Mouse (Mus musculus) spleen, adult 18-20 months (tissue): ENCODE measurements around the gene Adssl1.

Source experiments
- DNase-seq, 2 experiments: peaks; one replicate each; pipeline ENCODE4 v3.0.0; 2022; ENCODE audit warnings: mixed read lengths in 2 of 2

The Adssl1 gene

DNA sequence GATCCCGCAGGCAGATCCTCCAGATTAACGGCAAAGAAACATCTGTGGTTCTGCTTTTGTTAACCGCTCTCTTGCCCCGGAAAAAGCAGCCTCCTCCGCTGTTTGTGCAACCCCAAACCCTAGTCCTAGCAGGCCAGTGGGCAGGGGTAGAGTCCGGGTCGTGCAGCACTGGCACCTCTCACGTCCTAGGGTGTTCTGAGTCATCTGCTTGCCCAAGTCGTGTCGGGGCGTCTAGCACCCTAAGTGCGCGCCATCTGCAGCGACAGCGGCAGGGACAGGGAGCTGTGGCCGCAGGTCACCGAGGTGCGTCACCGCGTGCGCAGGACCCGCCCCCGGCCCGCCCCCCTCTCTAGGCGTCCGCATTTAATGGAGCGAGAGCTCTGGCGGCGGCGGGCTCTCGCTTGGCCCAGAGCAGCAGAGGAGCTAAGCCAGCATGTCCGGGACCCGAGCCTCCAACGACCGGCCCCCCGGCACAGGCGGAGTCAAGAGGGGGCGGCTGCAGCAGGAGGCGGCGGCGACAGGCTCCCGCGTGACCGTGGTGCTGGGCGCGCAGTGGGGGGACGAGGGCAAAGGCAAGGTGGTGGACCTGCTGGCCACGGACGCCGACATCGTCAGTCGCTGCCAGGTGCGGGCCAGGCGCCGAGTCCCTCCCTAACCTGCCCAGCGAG lies at the start of gene Adssl1:
Adssl1 (plus strand) TSS at position 360 of the 668 bp plus-strand sequence.
- peak; percentile 60 to 67 for DNase-seq

DNA sequence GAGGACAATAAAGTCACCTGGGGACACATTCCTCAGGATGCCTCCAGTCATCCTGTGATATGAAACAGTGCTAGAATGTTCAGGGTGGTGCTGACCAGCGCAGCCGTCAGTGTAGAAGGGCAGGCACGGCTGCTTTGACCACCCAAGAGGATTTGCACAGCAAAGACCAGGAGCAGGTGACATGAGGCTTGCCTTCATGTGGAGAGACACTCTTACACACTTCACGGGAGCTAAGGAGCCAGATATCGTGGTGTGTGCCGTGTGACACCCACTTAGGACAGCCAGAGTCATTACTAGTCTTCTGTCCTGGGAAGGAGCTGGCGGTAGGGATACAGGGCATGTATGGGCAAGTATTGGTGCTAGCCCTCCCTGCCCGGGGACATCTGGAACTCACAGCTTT lies 49.7 kb upstream of the Adssl1 start:
- no peak for DNase-seq

DNA sequence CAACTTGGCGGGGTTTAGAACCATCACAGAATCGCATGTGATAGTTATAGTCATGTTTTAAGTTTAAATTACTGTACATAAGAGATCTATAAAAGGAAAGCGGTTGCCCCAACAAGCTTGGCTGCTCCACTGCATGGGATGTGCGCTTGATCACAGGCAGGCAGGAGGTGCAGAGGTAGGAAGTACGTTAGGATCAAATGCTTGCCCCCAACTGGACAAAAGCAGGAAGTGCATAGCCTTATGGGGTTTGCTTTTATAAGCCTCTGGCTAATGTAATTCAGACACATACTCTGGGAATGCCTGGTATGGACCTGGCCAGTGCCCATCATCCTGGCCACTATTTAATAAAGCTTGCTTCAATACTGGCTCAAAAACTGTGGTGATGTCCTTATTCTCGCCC lies 48.8 kb upstream of the Adssl1 start:
- no peak for DNase-seq

DNA sequence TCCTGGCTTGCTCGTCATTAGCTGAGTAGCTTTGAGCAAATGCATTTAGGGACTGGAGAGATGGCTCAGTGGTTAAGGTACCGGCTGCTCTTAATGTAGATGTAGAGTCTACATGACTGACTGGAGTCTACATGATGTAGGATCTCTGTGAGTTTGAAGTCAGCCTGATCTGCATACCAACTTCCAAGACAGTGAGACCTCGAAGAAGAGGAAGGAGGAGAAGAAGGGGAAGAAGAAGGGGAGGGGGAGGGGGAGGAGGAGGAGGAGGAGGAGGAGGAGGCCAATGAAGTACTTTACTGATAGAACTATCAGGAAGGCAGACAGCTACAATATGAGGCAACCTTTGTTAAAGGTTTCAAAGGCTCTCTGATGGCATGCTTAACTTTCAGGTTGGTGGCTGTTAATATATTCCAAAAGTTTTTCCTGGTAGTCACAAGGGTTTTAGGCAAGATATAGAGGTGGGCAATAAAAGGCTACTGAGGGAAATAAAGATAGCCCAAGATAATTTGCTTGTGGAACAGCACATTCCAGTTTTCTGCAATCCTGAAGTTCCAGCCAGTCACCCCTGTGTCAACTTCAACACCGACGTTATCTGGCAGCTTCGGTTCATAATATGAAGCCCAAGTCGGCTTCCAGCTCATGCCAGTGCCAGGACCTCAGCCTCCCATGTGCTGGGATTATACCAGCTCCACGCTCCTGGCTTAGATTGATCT lies 44.4 kb upstream of the Adssl1 start:
- DNase-seq: no peak

DNA sequence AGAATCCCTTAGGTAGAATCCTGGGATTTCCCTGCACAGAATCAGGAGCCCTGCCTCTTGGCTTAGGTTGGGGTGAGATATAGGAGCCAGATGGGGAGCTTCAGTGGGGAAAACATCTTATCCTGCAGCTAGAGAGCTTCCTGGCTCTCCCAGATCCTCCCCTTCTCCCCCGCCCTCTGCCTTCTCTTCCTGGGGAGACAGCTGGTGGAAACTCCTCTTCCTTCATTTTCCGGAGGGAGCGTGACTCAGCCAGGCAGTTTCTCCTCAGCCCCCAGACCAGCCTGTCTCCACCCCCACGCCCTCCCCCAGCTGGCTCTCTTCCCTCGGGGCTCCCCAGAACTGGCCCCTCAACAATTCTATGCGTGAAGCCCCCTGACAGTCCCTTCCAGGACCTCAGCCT lies 43.5 kb upstream of the Adssl1 start:
- no peak for DNase-seq

DNA sequence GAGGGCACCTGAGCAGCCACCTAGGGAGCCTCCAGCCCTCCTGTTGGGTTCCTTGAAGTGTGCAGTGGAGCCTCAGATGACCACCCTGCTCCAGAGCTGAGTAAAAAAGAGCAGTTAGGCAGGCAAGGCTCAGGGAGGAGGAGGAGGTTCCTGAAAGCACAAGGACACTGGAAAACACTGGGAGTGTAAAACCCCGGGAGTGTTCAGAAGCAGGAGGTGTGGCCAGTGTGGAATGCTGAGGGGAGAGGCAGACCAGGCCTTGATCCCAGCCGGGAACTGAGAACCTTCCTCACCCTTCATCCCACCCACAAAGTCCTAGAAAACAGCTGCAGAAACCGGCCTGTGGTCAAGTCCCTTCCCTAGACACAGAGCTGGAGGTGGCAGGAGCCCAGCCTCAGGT lies 43.1 kb upstream of the Adssl1 start:
- no peak for DNase-seq

DNA sequence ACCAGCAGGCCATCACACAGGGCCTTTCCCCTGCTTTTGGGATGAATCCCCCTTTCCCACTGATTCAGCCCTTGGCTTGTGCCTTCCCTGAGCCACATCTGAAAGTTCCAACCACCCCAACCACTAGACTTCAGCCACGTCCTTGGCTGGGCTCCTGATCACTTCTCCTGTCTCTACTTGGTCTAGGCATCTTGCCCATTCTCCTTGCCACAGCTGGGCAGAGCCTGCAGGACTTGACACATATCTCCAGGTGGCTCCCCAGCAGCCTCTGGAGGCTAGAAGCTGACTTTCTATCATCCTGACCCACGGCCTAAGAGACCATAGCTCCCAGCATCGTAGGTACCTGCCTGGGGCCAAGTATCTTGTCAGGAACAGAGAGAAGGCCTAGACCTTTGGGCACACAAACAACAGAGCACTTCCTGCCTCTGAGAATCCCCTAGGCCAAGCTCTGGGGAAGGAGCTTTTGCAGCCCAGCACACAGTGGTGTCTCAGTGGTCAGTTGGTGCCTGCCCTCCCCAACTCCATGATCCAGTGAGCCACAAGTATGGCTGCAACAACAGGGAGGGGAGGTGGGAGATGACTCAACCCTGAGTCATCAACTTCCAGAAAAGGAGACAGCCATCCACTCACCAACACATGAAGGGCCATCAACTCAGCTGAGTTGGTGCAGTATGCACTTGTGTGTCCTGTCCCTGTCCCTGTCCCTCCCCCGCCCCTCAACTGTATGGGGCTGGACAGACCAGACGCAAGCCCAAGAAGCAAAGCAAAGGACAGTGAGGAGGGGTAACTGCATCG lies 41.4 kb upstream of the Adssl1 start:
- DNase-seq: no peak

DNA sequence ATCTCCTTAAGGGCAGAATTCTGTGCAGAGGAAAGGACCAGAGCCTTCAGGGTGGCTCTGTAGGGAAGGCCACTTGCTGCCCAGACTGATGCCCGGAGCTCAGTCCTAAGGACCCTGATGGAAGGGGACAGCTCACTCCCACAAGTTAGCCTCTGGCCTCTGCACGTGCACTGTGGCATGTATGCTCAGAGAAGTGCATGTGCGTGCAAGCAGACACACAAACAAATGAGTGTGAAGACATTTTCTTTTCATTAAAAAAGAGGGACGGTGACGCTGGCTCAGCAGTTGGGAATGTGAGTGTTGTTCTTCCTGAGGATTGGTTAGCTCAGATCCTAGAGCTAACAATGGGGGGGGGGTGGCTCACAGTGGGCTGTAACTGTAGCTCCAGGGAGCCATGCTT lies 40.4 kb upstream of the Adssl1 start:
- no peak for DNase-seq

DNA sequence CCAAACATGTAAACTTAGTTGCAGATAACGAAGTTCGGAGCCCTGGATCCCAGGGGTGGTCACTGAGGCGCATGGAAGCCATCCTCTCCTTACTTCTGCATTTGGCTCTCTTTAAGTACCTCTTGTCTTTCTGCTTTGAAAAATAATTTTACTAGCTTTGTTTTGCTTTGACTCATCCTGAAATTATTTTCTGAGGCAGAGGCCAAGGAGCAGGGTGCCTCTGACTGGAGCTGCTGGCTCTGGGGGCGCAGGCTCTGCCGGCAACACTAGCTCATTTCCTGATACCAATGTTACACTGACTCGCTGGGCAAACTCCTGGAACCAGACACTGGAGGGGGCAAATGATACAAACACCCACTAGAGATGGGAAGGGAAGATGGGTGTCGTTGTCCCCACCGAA lies 39.9 kb upstream of the Adssl1 start:
- DNase-seq: no peak

DNA sequence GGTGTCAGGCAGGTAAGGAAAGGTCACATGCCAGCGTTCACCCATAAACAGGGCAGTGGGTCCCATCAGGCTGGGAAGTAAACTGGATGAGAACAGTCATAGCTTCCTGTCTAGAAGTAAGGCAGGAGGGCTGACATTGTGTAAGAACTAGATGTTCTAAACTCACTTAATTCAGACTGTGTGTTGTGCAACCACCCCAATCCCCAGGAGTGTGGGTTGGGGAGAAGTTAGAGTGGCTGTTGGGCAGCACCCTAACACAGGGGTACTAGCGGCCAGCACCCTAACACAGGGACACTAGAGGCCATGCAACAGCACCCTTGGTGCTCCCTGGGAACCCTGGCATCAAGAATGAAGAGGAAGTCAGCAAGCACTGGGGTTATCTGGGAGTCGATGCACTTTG lies 38.7 kb upstream of the Adssl1 start:
- DNase-seq: no peak

DNA sequence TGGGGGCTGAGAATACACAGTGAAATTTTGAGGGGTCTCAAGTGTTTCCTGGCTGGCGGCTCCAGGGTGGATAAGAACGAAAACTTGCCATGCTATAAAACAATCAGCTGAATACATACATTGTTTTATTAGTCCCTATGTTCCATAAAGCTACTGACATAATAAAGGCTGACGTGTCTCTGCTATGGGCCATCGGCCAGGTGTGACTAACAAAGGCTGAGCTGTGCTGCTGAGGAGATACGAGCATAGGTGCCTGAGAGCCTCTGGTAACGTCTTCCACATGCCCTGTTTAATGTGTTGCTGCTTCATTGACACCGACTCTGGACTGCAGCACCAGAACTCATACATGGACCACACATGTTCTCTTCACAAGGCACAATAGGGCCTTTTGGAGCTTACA lies 34.9 kb upstream of the Adssl1 start:
- DNase-seq: no peak

DNA sequence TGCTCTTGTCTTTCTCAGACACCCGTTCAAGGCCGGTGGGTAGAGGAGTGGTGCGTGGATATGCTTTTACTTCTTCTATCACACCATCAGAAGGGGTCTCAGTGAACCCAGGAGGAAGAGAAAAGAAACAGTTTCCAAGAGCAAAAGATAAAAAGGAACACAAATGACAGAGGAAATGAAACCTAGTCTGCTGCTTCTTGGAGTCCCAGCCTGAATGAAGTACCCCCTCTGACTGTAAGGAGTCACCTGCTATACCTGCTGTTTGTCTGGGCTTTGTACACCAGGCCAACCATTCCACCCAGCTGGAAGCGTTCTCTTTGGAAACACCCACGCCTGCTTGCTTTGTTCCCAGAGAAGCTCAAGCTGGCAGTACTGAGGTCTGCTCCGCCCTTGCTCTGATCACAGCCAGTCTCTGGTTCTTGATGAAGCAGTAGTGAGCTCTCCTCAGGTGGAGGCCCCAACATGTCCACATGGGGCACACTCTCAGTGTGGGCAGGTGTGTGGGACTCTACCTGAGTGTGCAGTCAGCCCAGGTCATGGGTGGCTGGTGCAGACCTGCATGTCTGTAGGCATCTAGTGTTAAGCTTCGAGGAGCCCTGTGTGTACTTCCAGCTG lies 33.8 kb upstream of the Adssl1 start:
- DNase-seq: no peak

DNA sequence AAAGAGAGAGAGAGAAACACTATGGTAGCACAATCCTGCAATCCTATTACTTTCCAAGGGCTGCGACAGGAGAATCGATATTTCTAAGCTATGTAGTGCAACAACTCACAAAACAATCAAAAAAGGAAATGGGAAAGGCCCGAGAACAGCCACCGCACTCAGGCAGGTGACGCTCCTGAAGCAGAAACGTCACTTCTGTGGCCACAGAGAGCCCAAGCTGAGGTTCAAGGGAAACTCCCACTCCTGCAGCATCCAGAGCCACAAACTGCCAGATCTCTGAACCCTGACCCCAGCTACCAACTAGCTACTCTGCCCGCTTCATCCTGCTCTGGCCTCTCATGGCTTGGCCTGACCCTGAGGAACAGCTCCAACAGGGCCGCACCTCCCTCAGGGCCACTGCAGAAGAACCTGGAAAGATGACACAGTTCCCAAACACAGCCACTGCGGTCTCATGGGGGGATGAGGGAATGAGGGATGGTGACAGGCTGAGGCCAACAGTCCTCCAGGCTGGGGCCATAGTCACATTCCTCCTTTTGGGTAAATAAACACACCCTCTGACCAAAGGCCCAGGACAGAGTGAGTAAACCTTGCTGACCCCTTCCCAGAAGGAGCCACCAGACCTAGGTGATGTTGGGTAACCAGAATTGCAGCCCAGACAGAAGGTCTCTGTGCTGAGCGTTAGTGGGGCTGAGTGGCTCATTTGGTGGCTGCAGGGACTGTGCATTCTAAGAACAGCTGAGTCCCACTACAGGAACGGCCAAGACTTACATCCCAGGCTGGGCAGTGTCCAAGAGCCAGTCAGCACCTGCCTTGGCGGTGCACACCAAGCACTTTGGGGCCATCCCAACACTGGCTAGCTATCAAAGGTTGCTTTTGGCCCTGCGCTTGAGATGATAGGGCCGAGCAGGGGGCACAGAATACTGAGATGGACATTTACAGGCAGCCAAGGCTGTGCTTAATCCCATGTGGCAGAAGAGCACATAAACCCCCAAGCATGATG lies 32.4 kb upstream of the Adssl1 start:
- no peak for DNase-seq

DNA sequence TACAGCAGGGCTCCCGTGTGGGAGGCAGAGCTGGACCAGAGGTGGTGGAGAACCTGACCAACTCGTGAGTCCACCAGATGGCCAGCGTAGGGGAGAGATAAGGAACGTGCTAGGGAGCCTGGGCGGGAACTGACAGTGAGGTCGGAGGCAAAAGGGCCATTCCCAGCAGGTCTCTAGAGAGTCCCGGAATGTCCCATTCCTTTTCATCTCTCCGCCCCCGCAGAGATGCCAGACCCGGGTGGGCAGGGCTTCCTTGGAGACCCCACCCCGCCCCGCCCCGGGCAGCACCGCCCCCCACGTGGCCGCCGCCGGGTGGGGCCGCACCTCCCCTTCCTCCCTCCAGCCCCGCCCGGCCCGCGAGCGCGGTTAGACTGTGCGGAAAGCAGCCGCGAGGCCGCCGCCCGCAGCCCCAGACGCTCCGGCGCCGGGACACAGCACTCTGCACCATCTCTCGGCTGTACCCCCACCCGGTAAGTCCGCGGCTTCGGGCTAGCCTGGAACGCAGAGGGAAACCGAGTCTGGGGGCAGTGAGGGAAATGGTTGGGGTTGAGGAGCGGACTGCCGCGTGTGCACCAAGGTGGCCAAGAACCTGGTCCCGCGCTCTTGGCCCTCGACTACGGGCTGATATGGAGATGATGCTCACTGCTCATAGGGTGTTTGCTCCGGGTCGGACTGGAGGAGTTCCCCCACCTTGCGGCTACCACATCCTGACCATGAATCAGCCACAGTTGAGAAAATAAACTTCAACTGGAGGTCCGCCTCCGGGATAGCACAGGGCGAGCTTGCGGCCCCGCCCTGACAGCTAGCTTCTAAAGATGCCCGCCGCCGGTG lies 31.2 kb upstream of the Adssl1 start, which contains the start of gene Inf2:
Inf2 (plus strand) TSS at position 359 of the 831 bp plus-strand sequence.
- peak; percentile 78 to 85 for DNase-seq

DNA sequence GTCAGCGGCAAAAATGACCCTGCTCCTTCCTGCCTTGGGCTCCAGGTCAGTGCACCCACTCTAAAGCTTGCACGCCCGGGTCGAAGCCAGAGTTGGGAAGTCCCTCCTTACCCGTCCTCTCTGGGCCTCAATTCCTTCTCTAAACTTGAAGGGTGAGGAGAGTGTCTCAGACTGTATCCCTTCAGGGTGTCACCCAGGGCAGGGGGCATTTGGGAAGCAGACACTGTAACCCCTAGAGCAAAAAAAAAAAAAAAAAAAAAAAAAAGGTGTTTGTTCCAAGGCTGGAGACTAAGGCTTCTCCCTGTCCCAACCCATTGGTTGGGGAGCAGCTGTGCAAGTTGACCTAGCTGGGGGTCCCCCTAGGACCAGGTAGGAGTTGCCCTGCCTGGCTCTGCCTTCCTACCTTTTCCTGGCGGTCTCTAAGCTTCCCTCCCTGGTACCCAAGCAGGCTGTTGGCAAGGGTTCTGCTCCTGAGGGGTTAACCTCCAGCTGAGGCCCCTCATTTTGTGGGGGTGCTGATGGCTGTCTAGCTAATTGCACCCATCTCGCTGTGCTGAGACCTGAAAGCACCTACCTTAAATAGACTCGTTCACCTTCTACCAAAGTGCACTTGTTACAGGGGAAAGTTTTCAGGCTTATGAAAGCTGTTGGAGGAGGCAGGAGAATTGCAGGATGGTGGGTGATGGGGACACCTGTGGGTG lies 30.2 kb upstream of the Adssl1 start:
- no peak for DNase-seq

DNA sequence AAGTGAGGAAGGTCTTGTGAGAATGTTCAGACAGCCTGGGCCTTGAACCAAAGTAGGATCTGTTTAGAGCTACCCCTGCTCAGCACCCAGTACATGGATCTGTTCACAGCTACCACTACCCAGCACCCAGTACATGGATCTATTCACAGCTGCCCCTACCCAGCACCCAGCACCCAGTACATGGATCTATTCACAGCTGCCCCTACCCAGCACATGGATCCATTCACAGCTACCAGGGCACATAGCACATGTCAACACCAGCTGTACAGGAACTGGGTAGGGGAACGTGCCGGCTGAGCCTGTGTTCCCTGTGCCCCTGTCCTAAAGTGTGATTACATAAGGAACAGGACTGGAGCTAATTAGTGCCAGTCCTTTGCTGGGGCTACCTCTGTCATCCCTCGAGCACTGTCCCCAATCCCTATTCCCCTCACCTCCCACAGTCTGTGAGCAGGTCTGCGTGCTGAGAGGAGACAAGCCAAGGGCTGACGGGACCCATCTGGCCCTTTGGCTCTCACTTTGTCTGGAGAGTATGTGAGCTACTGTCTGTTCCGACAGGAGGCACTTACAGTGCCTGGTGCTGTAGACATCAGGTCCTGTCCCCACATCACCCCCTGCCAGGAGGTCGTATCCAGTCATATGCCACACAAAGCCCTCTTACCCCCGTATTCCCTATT lies 29.1 kb upstream of the Adssl1 start:
- no peak for DNase-seq

DNA sequence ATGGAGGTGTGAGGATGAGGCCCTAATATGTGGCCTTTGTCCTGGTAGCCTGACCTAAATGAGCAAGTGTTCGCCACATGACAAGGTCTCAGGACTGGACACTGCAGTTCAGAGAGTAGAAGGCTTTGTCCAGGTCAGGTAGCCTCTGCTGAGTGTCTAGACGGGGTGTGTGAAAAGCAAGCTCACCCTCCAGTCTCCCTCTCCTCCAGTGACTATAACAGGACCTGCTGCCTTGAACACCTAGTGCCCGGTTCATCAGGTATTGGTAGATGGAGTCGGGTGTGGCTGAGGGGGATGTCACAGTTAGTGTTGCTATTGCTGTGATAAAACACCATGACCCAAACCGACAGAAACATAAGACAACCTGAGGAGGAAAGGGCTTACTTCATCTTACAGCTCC lies 28.6 kb upstream of the Adssl1 start:
- no peak for DNase-seq

DNA sequence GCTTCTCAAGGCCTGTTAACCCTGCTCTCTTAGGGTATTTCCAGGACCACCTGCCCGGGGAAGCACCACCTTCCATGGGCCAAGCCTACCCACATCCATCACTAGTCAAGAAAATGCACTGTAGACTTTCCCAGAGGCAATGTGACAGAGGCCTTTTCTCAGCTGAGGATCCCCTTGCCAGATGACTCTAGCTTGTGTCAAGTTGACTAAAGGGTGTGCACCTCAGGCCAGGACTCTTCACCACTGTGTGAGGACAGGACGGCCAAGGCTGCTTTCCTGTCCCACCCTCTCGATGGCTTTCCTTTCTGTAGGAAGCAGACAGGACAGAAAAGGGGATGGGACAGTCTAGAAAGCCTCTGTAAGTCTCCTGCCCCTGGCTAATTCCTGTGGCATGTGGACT lies 28.1 kb upstream of the Adssl1 start:
- no peak for DNase-seq

DNA sequence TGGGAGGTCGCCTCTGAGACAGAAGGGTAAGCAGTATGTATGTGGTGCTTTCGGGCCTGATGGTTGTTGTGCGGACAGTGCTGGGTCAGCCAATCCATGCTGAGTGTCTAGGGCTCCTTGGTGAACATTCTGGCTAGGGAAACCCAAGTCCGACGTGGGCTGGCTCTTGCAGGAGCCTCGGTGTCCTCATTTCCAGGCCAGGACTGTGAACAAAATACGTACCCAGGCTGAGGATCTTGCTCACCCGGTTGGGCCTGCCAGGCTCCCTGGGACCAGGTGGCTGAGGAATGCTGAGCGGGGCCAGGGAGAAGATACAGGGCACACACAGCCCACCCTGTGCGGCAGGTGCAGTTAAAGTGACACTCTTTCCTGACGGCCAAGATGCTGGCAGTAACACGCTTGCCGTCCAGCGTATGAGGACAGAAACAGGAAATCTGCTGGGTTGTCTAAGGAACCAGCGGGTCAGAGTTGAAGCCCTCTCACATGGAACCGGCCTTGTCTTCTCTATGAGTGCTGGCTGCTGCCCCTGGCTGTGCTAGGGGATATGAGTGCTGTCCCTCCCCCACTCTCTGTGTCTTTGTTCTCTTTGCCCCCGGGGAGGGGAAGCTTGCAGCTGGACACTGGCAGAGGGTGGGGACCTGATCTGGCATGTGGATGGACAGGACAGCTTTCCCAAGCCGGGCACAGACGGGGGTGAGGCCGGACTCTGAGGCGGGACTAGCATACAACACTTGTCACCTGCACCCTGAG lies 26.7 kb upstream of the Adssl1 start:
- DNase-seq: no peak
